Mouse (Mus musculus) G1E (cell line): ENCODE measurements around the gene Edem2.

ENCODE experiments used
- CTCF ChIP-seq: IDR thresholded peaks from 2 replicates; pipeline ENCODE4 v1.5.1; 2012; ENCODE audit warnings: low read depth, low read length, inconsistent platforms, mixed read lengths
- POLR2AphosphoS5 ChIP-seq: IDR thresholded peaks from 2 replicates; pipeline ENCODE4 v1.6.1; 2012; ENCODE audit warnings: low read depth, low read length, inconsistent platforms; ENCODE audit not compliant: insufficient replicate concordance

GRCm38 (mm10) chr2:155743351-155743750 lies 14.1 kb upstream of the Edem2 start:
- TF ChIP-seq CTCF (no peak), POLR2AphosphoS5 (no peak)
